Mouse (Mus musculus) left cerebral cortex, adult 18-20 months (tissue): ENCODE measurements around the gene Surf1. TPM values are rescaled to one million over a fixed set of nuclear protein-coding genes. Genes with fewer than 3 reads are reported as not detected.

Experiments used
- DNase-seq, 2 experiments: peaks; one replicate each; pipeline ENCODE4 v3.0.0; 2021 to 2022; ENCODE audit warnings: low spot score in 2 of 2, mixed read lengths in 1 of 2
- long read RNA-seq, 2 experiments: library from polyadenylated mRNA; stranded (forward); transcript quantifications; one replicate each; pipeline ENCODE4 v2.0.0; 2021
- total RNA-seq, 2 experiments: library from RNA; stranded (reverse); gene quantifications; 2 replicates each; pipeline ENCODE4 v1.2.3; 2021

The Surf1 gene
- total RNA-seq: 100 to 1,000 TPM; 106 to 118 TPM
- long read RNA-seq, experiment 1, transcript Surf1-209 (9 exons, 1,151 nt): major isoform, 16 of 94 reads
- long read RNA-seq, experiment 1, transcript Surf1-201 (9 exons, 1,173 nt): minor isoform, 12 of 94 reads
- long read RNA-seq, experiment 1, partial matches to known transcripts: 13 of 94 reads
- long read RNA-seq, experiment 1, other reads (novel, unspliced or antisense): 49 of 94 reads
- long read RNA-seq, experiment 2, transcript Surf1-201 (9 exons, 1,173 nt): major isoform, 18 of 81 reads
- long read RNA-seq, experiment 2, transcript Surf1-209 (9 exons, 1,151 nt): minor isoform, 7 of 81 reads
- long read RNA-seq, experiment 2, partial matches to known transcripts: 12 of 81 reads
- long read RNA-seq, experiment 2, other reads (novel, unspliced or antisense): 41 of 81 reads

- peak; percentile 83 to 91 for DNase-seq
These were observed at the start of gene Surf1, which contains the start of gene Surf2 for GRCm38 (mm10) chr2:26915927-26916728. TSS of gene Surf1 (minus strand) at chr2:26916530. TSS of gene Surf2 (plus strand) at chr2:26916367.

GRCm38 (mm10) chr2:26964724-26965370 lies 48.5 kb upstream of the Surf1 start:
- no peak for DNase-seq

GRCm38 (mm10) chr2:26963923-26964723 lies 47.8 kb upstream of the Surf1 start, which contains the start of gene Rexo4:
TSS of gene Rexo4 (minus strand) at chr2:26964386.
- peak; percentile 94 to 95 for DNase-seq

GRCm38 (mm10) chr2:26960756-26961155 lies 44.4 kb upstream of the Surf1 start:
- no peak for DNase-seq

- DNase-seq: no peak
These were observed 41.1 kb upstream of the Surf1 start for GRCm38 (mm10) chr2:26957488-26957859.

- no peak for DNase-seq
These were observed 40.6 kb upstream of the Surf1 start for GRCm38 (mm10) chr2:26956811-26957487.

GRCm38 (mm10) chr2:26954735-26955395 lies 38.5 kb upstream of the Surf1 start:
- no peak for DNase-seq

GRCm38 (mm10) chr2:26952866-26953265 lies 36.5 kb upstream of the Surf1 start:
- no peak for DNase-seq

GRCm38 (mm10) chr2:26952193-26952592 lies 35.9 kb upstream of the Surf1 start:
- DNase-seq: no peak

GRCm38 (mm10) chr2:26951346-26951905 lies 35.1 kb upstream of the Surf1 start:
- no peak for DNase-seq

GRCm38 (mm10) chr2:26950411-26950810 lies 34.1 kb upstream of the Surf1 start:
- no peak for DNase-seq

- DNase-seq: no peak
These were observed 26.9 kb upstream of the Surf1 start for GRCm38 (mm10) chr2:26943253-26943652.

GRCm38 (mm10) chr2:26941539-26941938 lies 25.2 kb upstream of the Surf1 start:
- no peak for DNase-seq

- no peak for DNase-seq
These were observed 20.1 kb upstream of the Surf1 start for GRCm38 (mm10) chr2:26936425-26936824.

GRCm38 (mm10) chr2:26935286-26935685 lies 19.0 kb upstream of the Surf1 start:
- DNase-seq: no peak

- peak; percentile 88 to 94 for DNase-seq
These were observed 17.1 kb upstream of the Surf1 start, which contains the start of the genes Surf4 and Stkld1 for GRCm38 (mm10) chr2:26933304-26934055. TSS of gene Surf4 (minus strand) at chr2:26933928. TSS of gene Stkld1 (plus strand) at chr2:26934047.

GRCm38 (mm10) chr2:26932473-26933303 lies 16.4 kb upstream of the Surf1 start:
- no peak for DNase-seq
